Mouse (Mus musculus) lung, embryonic 14.5 days (tissue): ENCODE results near the gene Rex1bd. TPM values are rescaled to one million over a fixed set of nuclear protein-coding genes. Genes with fewer than 3 reads are reported as not detected.
A peak's percentile ranks its signal among the peaks of the same experiment; 100 is the strongest.
"Not testable (repeated sequence)": the region's sequence is repeated elsewhere in the genome, so short reads cannot be mapped to it uniquely, and the experiment has no call there.

Source experiments
- ATAC-seq: fragments of 200-750 bp; cut with Nextera tagmentation; 2 replicates; pipeline ENCODE4 v1.8.0; 2017; ENCODE audit warnings: mild to moderate bottlenecking, moderate TSS enrichment, moderate library complexity; ENCODE audit not compliant: insufficient read depth
- DNase-seq: peaks from one replicate; pipeline ENCODE4 v3.0.0-alpha.2; 2015
- H3K27ac ChIP-seq: fragments of 300-500 bp; sonication (generic); 2 replicates; pipeline ENCODE4 v1.5.1; 2014; ENCODE audit warnings: low read depth, mild to moderate bottlenecking, moderate library complexity
- H3K27me3 ChIP-seq: fragments of 300-500 bp; sonication (generic); 2 replicates; pipeline ENCODE4 v1.6.1; 2014; ENCODE audit warnings: low read length, control low read depth; ENCODE audit not compliant: insufficient read depth
- H3K36me3 ChIP-seq: fragments of 300-500 bp; sonication (generic); 2 replicates; pipeline ENCODE4 v1.6.1; 2014; ENCODE audit warnings: control low read depth; ENCODE audit not compliant: insufficient read depth
- H3K4me1 ChIP-seq: fragments of 300-500 bp; sonication (generic); 2 replicates; pipeline ENCODE4 v1.6.1; 2014; ENCODE audit warnings: antibody characterized with exemption, control low read depth; ENCODE audit not compliant: insufficient read depth
- H3K4me2 ChIP-seq: fragments of 300-500 bp; sonication (generic); 2 replicates; pipeline ENCODE4 v1.6.1; 2014; ENCODE audit warnings: mild to moderate bottlenecking
- H3K4me3 ChIP-seq: fragments of 300-500 bp; sonication (generic); 2 replicates; pipeline ENCODE4 v1.5.1; 2014; ENCODE audit warnings: low read depth, low read length
- H3K9ac ChIP-seq: fragments of 300-500 bp; sonication (generic); 2 replicates; pipeline ENCODE4 v1.6.1; 2014
- H3K9me3 ChIP-seq: fragments of 300-500 bp; sonication (generic); 2 replicates; pipeline ENCODE4 v1.6.1; 2016; ENCODE audit warnings: low read depth, low read length, control low read depth
- CTCF ChIP-seq: IDR thresholded peaks from 2 replicates; pipeline ENCODE4 v1.5.1; 2016; ENCODE audit warnings: antibody characterized with exemption, low read depth
- WGBS: fragments of 180-500 bp; shearing (Covaris S2); extraction: QIAGEN DNeasy Blood & Tissue Kit; methylation state at CpG from one replicate; pipeline ENCODE4 v1.1.7; 2014; 5-methylcytosine and 5-hydroxymethylcytosine counted together
- polyA plus RNA-seq: library from polyadenylated mRNA; unstranded; fragments of >200 nt; fragmentation: Nextera tagmentation; extraction: Ambion mirVana; gene quantifications from 2 replicates; pipeline ENCODE4 v1.2.1, GENCODE M21; 2014

Gene Rex1bd
- polyA plus RNA-seq, 1 experiment from 2014 or later: 126 TPM

DNA sequence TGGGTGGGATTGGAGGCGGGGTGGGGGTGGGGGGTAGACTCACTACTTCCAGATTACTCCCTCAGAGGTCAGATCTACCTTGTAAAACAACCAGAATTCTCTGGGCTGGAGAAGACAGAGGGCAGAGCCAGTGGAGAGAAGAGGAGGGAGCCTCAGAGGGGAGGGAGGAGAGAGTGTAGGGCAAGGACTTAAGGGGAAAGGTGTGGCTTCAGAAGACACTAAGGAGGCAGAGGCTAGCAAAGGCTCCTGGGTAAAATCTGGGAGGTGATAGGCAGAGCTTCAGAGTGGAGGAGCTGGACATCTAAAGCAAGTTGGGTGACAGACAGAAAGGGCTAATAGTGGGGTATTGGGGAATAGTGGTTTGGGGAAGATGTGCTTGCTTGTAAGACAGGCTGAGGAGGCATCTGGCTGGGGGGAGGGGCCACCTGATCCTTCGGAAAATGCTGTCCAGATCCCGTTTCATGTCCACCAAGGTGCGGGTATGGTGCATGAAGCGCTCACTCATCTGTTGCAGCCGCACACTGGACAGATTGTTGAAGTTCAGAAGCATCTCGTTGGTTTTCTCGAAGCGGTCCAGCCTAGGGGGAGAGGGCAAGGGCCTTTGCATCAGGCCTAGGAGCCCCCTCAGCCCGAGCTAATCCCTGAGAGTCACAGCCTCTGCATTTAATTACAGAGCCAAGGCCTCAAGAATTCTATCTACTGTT, 11.5 kb upstream of the Rex1bd start:
- Histone ChIP-seq H3K27me3 (no peaks in the 10 kb centered on the region), H3K27ac (no peak overlapping the region), H3K4me1 (no peaks in the 10 kb centered on the region), H3K4me2 (no peak overlapping the region), H3K4me3 (no peak overlapping the region), H3K9me3 (no peaks in the 10 kb centered on the region), H3K9ac (no peak overlapping the region), H3K36me3 (peaks cover 38% of the 10 kb centered on the region)
- 80% methylated on average over 10 of the region's 10 CpGs for WGBS
- DNase-seq (no peak), ATAC-seq (no peak)
- no peak for TF ChIP-seq CTCF

DNA sequence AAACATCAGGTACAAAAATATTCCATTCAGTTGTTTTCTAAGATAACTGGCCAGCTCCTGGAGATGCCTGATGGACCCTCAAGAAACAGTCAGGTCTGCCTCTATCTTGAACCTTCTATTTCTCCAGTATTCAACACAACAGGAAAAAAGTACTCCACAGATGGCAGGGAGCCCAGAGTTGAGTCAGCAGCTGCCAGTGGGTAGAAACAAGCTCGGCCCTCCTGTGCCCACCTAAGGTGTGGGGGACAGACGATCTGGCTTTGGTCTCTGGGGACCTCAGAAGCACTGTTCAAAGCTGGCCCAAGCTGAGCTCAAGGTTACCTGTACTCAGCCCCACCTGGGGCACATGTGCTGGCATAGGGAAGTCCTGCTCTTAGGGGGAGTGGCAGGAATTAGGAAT, 6.9 kb upstream of the Rex1bd start:
- TF ChIP-seq CTCF: no peak
- Histone ChIP-seq H3K9ac (no peak overlapping the region), H3K36me3 (peaks cover 45% of the 10 kb centered on the region), H3K27ac (no peak overlapping the region), H3K4me2 (no peak overlapping the region), H3K4me3 (no peak overlapping the region), H3K4me1 (peaks cover 11% of the 10 kb centered on the region; the same call in 1 of the 2 replicates), H3K9me3 (no peaks in the 10 kb centered on the region), H3K27me3 (no peaks in the 10 kb centered on the region)
- ATAC-seq (no peak), DNase-seq (no peak)
- WGBS: 62% methylated on average over 2 of the region's 2 CpGs

DNA sequence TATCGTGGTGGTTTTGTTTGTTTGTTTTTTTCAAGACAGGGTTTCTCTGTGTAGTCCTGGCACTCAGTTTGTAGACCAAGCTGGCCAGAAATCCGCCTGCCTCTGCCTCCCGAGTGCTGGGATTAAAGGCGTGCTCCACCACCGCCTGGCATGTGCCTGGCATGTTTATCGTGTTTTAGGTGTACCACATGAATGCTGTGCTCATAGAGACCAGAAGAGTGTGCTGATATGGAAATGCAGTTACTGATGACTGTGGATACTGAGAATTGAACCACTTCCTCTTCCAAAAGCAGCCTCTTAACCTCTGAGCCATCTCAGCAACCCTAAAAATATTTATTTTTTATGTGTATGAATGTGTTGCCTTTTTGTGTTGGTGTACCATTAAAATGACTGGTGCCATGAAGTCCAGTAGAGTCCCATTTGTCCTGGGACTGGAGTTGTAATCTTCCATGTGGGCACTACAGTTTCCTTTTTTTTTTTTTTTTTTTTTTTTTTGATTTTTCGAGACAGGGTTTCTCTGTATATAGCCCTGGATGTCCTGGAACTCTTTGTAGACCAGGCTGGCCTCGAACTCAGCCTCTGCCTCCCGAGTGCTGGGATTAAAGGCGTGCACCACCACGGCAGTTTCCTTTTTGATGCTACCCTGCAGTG, 5.8 kb upstream of the Rex1bd start:
- no peak for TF ChIP-seq CTCF
- peaks cover 51% of the 10 kb centered on the region for H3K36me3 ChIP-seq
- 92% methylated on average over 11 of the region's 11 CpGs for WGBS
- no peak overlapping the region for H3K27ac ChIP-seq
- H3K9me3 ChIP-seq: no peaks in the 10 kb centered on the region
- H3K4me3 ChIP-seq: no peak overlapping the region
- no peak overlapping the region; the same call in 1 of the 2 replicates for H3K9ac ChIP-seq
- H3K4me1 ChIP-seq: peaks cover 11% of the 10 kb centered on the region; the same call in 1 of the 2 replicates
- DNase-seq: no peak
- H3K4me2 ChIP-seq: no peak overlapping the region
- ATAC-seq: no peak
- no peaks in the 10 kb centered on the region for H3K27me3 ChIP-seq

DNA sequence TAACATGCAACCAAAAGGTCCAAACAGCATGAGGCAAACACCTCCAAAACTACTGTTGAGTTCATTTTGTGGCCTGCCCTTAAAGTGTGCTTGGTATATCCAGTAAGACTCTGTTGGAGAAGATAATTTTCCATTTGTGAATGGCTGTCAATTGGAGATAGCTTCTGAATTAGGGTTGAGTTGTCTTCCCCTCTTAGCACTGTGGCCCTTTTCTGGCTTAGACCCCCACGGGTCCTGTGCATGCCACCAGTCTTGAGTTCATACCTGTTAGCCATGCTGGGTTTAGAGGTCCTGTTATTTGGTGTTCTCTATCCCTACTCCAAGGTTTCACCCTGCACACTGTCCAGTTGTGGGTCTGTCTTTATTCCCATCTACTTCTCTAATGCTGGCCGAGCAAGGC, 5.2 kb upstream of the Rex1bd start:
- no peak for DNase-seq
- H3K9ac ChIP-seq: no peak overlapping the region; the same call in 1 of the 2 replicates
- no peaks in the 10 kb centered on the region for H3K9me3 ChIP-seq
- TF ChIP-seq CTCF: no peak
- no peak overlapping the region for H3K27ac ChIP-seq
- H3K4me3 ChIP-seq: peak overlapping the region; percentile 99; the same call in 1 of the 2 replicates
- peak overlapping the region; percentile 97 for H3K4me2 ChIP-seq
- no peak for ATAC-seq
- peaks cover 57% of the 10 kb centered on the region for H3K36me3 ChIP-seq
- no peaks in the 10 kb centered on the region for H3K27me3 ChIP-seq
- 89% methylated on average over 2 of the region's 2 CpGs for WGBS
- H3K4me1 ChIP-seq: peaks cover 11% of the 10 kb centered on the region; the same call in 1 of the 2 replicates

DNA sequence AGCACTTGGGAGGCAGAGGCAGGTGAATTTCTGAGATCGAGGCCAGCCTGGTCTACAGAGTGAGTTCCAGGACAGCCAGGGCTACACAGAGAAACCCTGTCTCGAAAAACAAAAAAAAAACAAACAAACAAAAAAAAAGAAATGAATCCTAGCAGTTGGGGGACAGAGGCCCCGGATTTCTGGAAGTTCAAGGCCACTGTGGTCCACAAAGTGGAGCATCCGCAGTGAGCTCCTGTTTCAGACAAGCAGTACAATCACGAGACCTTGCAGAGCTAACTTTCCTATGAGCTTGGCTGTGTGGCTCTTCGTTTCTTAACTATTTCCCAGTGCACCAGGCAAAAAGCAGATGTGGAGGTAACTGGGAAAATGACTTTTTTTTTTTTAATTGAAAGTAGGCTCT, 4.6 kb upstream of the Rex1bd start:
- Histone ChIP-seq H3K4me2 (peak overlapping the region; percentile 97), H3K4me3 (peak overlapping the region; percentile 99), H3K4me1 (peaks cover 11% of the 10 kb centered on the region; the same call in 1 of the 2 replicates), H3K27ac (peak overlapping the region; percentile 46; the same call in 1 of the 2 replicates), H3K9ac (peak overlapping the region; percentile 96; the same call in 1 of the 2 replicates), H3K36me3 (peaks cover 52% of the 10 kb centered on the region)
- not testable (repeated sequence) for DNase-seq, H3K27me3 ChIP-seq, ATAC-seq, H3K9me3 ChIP-seq
- 75% methylated on average over 6 of the region's 6 CpGs for WGBS

- TF ChIP-seq CTCF: no peak
- H3K4me1 ChIP-seq: peaks cover 19% of the 10 kb centered on the region
- WGBS: under 1% methylated on average over 74 of the region's 74 CpGs
Measured at GRCm38 (mm10) chr8:70510228-70510915, 3.8 kb upstream of the Rex1bd start, which contains the start of gene Uba52. Gene Uba52, minus strand, starts transcription at chr8:70510801.

More at GRCm38 (mm10) chr8:70510228-70510915, 3.8 kb upstream of the Rex1bd start, which contains the start of gene Uba52:
- H3K9me3 ChIP-seq: no peaks in the 10 kb centered on the region
- peak within 1 kb of the TSS; percentile 97 for H3K27ac ChIP-seq
- peaks cover 48% of the 10 kb centered on the region for H3K36me3 ChIP-seq
- peak; percentile 99 for DNase-seq
- no peaks in the 10 kb centered on the region for H3K27me3 ChIP-seq
- H3K4me3 ChIP-seq: peak within 1 kb of the TSS; percentile 99
- ATAC-seq: peak; percentile 77
- H3K9ac ChIP-seq: peak within 1 kb of the TSS; percentile 96
- peak within 1 kb of the TSS; percentile 97 for H3K4me2 ChIP-seq
